Mouse (Mus musculus) spleen, adult 2 months (tissue): ENCODE data around the gene Ifngr2.

Experiments
- CTCF ChIP-seq: fragments of 200-500 bp; IDR thresholded peaks from 2 replicates; pipeline ENCODE4 v1.5.1; 2011; ENCODE audit warnings: mild to moderate bottlenecking, inconsistent platforms; ENCODE audit not compliant: insufficient read depth, insufficient read length, insufficient replicate concordance; ENCODE audit errors: extremely low read depth
- POLR2A ChIP-seq: fragments of 200-500 bp; IDR thresholded peaks from 2 replicates; pipeline ENCODE4 v1.6.1; 2011; ENCODE audit warnings: low read depth, low read length, inconsistent platforms

GRCm38 (mm10) chr16:91593262-91593661 is 46.4 kb downstream of the Ifngr2 start:
- TF ChIP-seq POLR2A, result no peak
- TF ChIP-seq CTCF, result no peak
